In the genomic region with DNA sequence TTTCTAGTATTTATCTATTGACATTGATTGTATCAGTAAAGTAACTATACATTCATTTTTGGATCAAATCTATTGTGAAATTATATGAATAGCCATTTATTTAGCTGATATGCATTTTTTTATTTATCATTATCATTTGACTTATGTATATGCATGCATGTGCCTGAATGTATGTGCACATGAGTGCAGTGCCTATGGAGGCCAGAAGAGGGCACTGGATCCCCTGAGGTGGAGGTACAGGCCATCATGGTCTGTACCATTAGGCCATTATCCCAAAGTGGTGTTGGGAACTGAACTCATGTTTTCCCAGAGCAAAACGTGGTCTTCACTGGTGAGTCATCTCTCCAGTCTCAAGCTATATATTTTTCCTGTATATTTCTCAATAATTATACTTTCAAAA, we compare ENCODE assay signal across 21 mouse cellular contexts.
DNase-seq lines count a peak whose midpoint lies in the region; TF ChIP-seq lines count a peak whose summit lies in the region.
"Had no signal": no experiment of that assay in that cellular context is flagged by ENCODE, and none has a peak within 500 bp of the region (broad histone marks: within the 10 kb centered on the region; RNA-seq: fewer than 3 reads in every experiment).

No protein-coding gene starts in this region.

- no peak overlapping the region for H3K4me3 ChIP-seq in left cerebral cortex, adult 2 months
- H3K4me3 ChIP-seq: limb, embryonic 13.5 days; neural tube, embryonic 13.5 days; stomach, embryonic 15.5 days had no signal

- DNase-seq in left cerebral cortex, adult 2 months (ENCODE audit: extremely low spot score in 1 of 2, low spot score in 2 of 2), result no peak
- no peak for DNase-seq in left cerebral cortex, adult 11 months (ENCODE audit: low spot score)
- DNase-seq in right cerebral cortex, postnatal 14 days, result peak; percentile 11
- DNase-seq in right cerebral cortex, postnatal 36 days (ENCODE audit: low spot score in 2 of 2), result no peak
- peak; percentile 11 for DNase-seq in ES-CJ7 (ENCODE audit: low read depth, low spot score)
- no peak for DNase-seq in brain, embryonic 14.5 days (ENCODE audit: low read depth)
- no peak for DNase-seq in retina, postnatal 1 day
- no peak for DNase-seq in kidney, postnatal 25 days
- DNase-seq: adrenal gland, postnatal 10 days; B cell, adult 2 months; cerebellum, adult 11 months; cerebellum, adult 9-10 months; cerebellum, postnatal 36 days; kidney, adult 8-10 months; lung, adult 2 months; lung, postnatal 14 days; thymus, adult 2 months had no signal

- H3K27ac ChIP-seq in left cerebral cortex, adult 2 months, result no peak overlapping the region
- H3K27ac ChIP-seq: kidney, postnatal 0 days; limb, embryonic 13.5 days; neural tube, embryonic 13.5 days; stomach, embryonic 15.5 days had no signal

- intact Hi-C loops in left cerebral cortex, adult 2 months (cut with DNase I), result no loop called here

- TF ChIP-seq POLR2A in brain, embryonic 14.5 days (IDR thresholded peaks at IDR 0.05; ENCODE audit: borderline replicate concordance, extremely low read depth, insufficient read depth, insufficient read length, poor library complexity, severe bottlenecking), result no peak

- TF ChIP-seq CTCF in left cerebral cortex, adult 2 months (IDR thresholded peaks at IDR 0.05), result peak; percentile 23
- TF ChIP-seq CTCF in brain, embryonic 14.5 days (IDR thresholded peaks at IDR 0.05; ENCODE audit: borderline replicate concordance, extremely low read depth, insufficient read depth, insufficient read length), result peak; percentile 4; the same call in 1 of the 2 replicates

Comparison
In these comparisons a context has a peak if more than half of its experiments do, and no peak if none do; other contexts are left out.
1. DNase-seq: peak in right cerebral cortex, postnatal 14 days (single experiment) and ES-CJ7 (single experiment); none in left cerebral cortex, adult 2 months (0 of 2), left cerebral cortex, adult 11 months (single experiment), right cerebral cortex, postnatal 36 days (0 of 2), brain, embryonic 14.5 days (single experiment), retina, postnatal 1 day (single experiment) and kidney, postnatal 25 days (0 of 2).